Mouse (Mus musculus): ENCODE data around the gene Olfr1107. TPM values are rescaled to one million over a fixed set of nuclear protein-coding genes. Genes with fewer than 3 reads are reported as not detected.

Gene Olfr1107
- polyA plus RNA-seq (2015; fragmentation: Nextera tagmentation; extraction: Ambion mirVana), result not detected in 2 replicates

DNA sequence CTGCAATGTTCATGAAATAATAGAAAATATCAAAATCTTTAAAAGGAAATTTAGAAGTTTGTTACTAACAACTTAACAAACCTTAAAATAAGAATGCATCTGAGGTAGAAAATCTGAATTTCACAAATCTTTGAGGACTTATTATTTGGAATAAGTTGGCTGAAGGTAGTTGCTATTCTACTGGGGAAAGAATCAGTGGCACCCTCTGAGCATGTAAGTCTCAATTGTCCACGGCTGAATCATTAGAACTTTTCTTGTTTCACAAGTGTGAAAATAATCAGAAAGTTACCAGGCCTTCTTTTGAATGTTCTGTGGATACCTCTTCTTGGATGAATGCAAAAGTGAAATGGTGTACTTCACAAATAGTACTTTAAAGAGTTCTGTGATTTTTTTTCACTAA lies at the start of gene Olfr1107:
Gene Olfr1107, minus strand, starts transcription at position 101 of the 400 bp plus-strand sequence.
- H3K27me3 ChIP-seq, result no peaks in the 10 kb centered on the region
- no peaks in the 10 kb centered on the region for H3K9me3 ChIP-seq (replicated peaks)
- no peak within 1 kb of the TSS for H3K4me3 ChIP-seq (replicated peaks)
- no peak within 1 kb of the TSS for H3K27ac ChIP-seq (replicated peaks)
- no peak within 1 kb of the TSS for H3K9ac ChIP-seq
- no peaks in the 10 kb centered on the region for H3K36me3 ChIP-seq (replicated peaks)
- no peak within 1 kb of the TSS for H3K4me2 ChIP-seq
- no peak for ATAC-seq (ENCODE audit: insufficient read depth)
- no peaks in the 10 kb centered on the region for H3K4me1 ChIP-seq (replicated peaks)
- WGBS (ENCODE audit: insufficient replicate concordance), result 43% methylated on average over 1 of the region's 1 CpGs

DNA sequence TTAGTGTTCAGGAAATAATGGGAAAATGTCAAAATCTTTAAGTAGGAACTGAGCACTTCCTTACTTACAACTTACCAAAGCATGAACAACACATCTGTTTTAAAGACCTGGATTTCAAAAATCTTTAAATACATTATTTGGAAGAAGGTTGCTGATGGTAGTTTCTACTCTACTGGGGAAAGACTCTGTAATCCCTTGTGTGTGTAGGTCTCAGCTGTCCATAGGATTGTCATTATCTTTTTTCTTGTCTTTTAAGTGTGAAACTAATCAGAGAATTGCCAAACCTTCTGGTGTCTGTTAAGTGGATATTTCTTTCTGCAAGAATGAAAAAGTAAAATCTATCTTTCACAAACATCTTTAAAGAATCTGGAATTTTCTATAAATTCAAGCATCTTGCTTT lies 38.9 kb upstream of the Olfr1107 start, which contains the start of gene Olfr259:
Gene Olfr259, minus strand, starts transcription at position 101 of the 400 bp plus-strand sequence.
- Histone ChIP-seq H3K4me2 (no peak within 1 kb of the TSS), H3K27ac (replicated peaks) (no peak within 1 kb of the TSS), H3K27me3 (no peaks in the 10 kb centered on the region), H3K36me3 (replicated peaks) (no peaks in the 10 kb centered on the region), H3K9ac (no peak within 1 kb of the TSS), H3K4me1 (replicated peaks) (no peaks in the 10 kb centered on the region), H3K4me3 (replicated peaks) (no peak within 1 kb of the TSS), H3K9me3 (replicated peaks) (no peaks in the 10 kb centered on the region)
- no peak for ATAC-seq (ENCODE audit: insufficient read depth)

DNA sequence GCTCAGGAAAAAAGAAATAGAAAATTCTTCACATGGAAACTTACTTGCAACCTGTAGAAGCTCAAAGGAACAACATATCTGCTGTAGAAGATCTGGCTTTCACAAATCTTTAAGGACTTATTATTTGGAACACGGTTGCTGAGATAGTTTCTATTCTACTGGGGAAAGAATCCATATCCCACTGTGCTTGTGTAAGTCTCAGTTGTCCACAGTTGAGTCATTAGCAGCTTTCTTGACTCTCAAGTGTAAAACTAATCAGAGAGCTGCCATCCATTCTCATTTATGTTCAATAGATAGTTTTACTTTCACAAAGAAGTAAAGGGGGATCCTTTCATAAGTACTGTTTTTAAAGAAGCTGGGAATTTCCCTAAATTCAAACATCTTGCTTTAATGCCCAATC lies 20.3 kb upstream of the Olfr1107 start, which contains the start of gene Olfr1109:
Gene Olfr1109, minus strand, starts transcription at position 101 of the 400 bp plus-strand sequence.
- no peak within 1 kb of the TSS for H3K4me3 ChIP-seq (replicated peaks)
- H3K36me3 ChIP-seq (replicated peaks), result no peaks in the 10 kb centered on the region
- no peak for ATAC-seq (ENCODE audit: insufficient read depth)
- H3K4me1 ChIP-seq (replicated peaks), result no peaks in the 10 kb centered on the region
- H3K27me3 ChIP-seq, result no peaks in the 10 kb centered on the region
- no peaks in the 10 kb centered on the region for H3K9me3 ChIP-seq (replicated peaks)
- no peak within 1 kb of the TSS for H3K27ac ChIP-seq (replicated peaks)
- no peak within 1 kb of the TSS for H3K9ac ChIP-seq
- H3K4me2 ChIP-seq, result no peak within 1 kb of the TSS
- 44% methylated on average over 1 of the region's 1 CpGs for WGBS (ENCODE audit: insufficient replicate concordance)

DNA sequence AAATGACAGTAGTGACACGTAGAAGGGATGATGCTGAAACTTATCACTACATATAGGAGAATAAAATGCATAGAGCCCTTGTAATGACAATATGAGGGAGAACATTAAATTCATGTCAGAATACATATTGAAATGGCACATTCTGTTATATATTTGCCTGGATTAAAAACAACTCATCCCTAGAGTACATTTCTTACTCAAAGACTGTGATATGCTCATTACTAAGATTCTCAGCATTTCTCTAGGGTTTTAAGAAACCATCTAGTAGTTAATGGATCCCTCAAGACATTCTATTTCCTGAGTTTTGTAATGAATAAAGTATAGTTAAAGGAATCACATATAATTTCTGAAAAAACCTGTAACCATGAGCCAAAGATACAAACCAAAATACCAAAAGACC lies 23.4 kb downstream of the Olfr1107 start, which contains the start of gene Olfr1106:
Gene Olfr1106, minus strand, starts transcription at position 101 of the 400 bp plus-strand sequence.
- ATAC-seq (ENCODE audit: insufficient read depth), result no peak
- no peak within 1 kb of the TSS for H3K9ac ChIP-seq
- no peaks in the 10 kb centered on the region for H3K27me3 ChIP-seq
- H3K4me2 ChIP-seq, result no peak within 1 kb of the TSS
- H3K9me3 ChIP-seq (replicated peaks), result no peaks in the 10 kb centered on the region
- H3K36me3 ChIP-seq (replicated peaks), result no peaks in the 10 kb centered on the region
- no peak within 1 kb of the TSS for H3K27ac ChIP-seq (replicated peaks)
- 51% methylated on average over 1 of the region's 1 CpGs for WGBS (ENCODE audit: insufficient replicate concordance)
- no peak within 1 kb of the TSS for H3K4me3 ChIP-seq (replicated peaks)
- H3K4me1 ChIP-seq (replicated peaks), result no peaks in the 10 kb centered on the region

DNA sequence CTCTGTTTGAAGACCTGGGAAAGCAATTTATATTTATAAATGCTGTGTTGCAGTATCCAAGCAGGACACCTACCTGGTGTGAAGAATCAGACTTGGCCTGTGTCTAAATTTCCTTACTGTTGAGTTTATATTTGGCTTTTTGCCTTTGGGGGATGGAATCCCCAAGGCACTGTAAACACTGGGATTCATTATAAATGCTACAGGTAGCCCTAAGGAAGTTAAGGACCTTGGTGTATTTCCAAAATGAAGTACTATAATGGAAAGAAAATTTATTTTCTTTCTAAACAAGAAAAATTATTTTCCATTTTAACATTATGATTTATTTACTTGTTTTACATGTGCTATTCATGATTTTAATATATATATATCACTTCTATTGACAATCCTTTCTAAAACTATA lies 39.2 kb downstream of the Olfr1107 start, which contains the start of gene Olfr1105:
Gene Olfr1105, minus strand, starts transcription at position 101 of the 400 bp plus-strand sequence.
- Histone ChIP-seq H3K4me1 (replicated peaks) (no peaks in the 10 kb centered on the region), H3K36me3 (replicated peaks) (no peaks in the 10 kb centered on the region), H3K27ac (replicated peaks) (no peak within 1 kb of the TSS), H3K4me3 (replicated peaks) (no peak within 1 kb of the TSS), H3K9ac (no peak within 1 kb of the TSS), H3K27me3 (no peaks in the 10 kb centered on the region), H3K9me3 (replicated peaks) (no peaks in the 10 kb centered on the region), H3K4me2 (no peak within 1 kb of the TSS)
- ATAC-seq (ENCODE audit: insufficient read depth), result no peak

DNA sequence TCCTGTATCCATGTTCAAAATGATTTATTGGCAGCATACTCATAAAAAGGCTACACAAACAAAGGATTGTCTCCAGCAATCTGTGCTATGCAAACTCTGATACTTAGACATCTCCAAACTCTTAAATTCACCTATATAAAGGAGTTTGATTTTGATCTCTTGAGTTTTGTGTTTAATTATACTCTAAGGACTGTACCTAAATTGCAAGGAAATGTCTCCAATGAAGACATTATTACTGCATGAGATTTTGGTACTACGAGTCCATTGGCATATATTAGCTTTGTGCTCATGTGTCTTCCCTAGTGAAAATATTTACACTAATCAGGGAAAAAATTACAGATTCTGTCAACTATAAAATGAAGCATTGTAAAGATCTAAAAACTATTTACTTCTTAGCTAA lies 48.6 kb downstream of the Olfr1107 start, which contains the start of gene Olfr1104:
Gene Olfr1104, minus strand, starts transcription at position 101 of the 400 bp plus-strand sequence.
- H3K36me3 ChIP-seq (replicated peaks), result no peaks in the 10 kb centered on the region
- H3K9ac ChIP-seq, result no peak within 1 kb of the TSS
- no peaks in the 10 kb centered on the region for H3K9me3 ChIP-seq (replicated peaks)
- H3K4me2 ChIP-seq, result no peak within 1 kb of the TSS
- H3K4me3 ChIP-seq (replicated peaks), result no peak within 1 kb of the TSS
- H3K27ac ChIP-seq (replicated peaks), result no peak within 1 kb of the TSS
- WGBS (ENCODE audit: insufficient replicate concordance), result 57% methylated on average over 1 of the region's 1 CpGs
- ATAC-seq (ENCODE audit: insufficient read depth), result no peak
- H3K27me3 ChIP-seq, result no peaks in the 10 kb centered on the region
- H3K4me1 ChIP-seq (replicated peaks), result no peaks in the 10 kb centered on the region

Other genes with a start within 250 kb of the Olfr1107 start
- not detected in 2 replicates for gene Olfr1095, start 224.1 kb downstream of the Olfr1107 start, polyA plus RNA-seq (2015; fragmentation: Nextera tagmentation; extraction: Ambion mirVana)
- gene Gm13723, start 201.0 kb downstream of the Olfr1107 start, polyA plus RNA-seq (2015; fragmentation: Nextera tagmentation; extraction: Ambion mirVana), result not detected in 2 replicates
- gene Olfr1097, start 183.6 kb downstream of the Olfr1107 start, polyA plus RNA-seq (2015; fragmentation: Nextera tagmentation; extraction: Ambion mirVana), result not detected in 2 replicates
- gene Olfr1098, start 151.3 kb downstream of the Olfr1107 start, polyA plus RNA-seq (2015; fragmentation: Nextera tagmentation; extraction: Ambion mirVana), result not detected in 2 replicates
- not detected in 2 replicates for gene Olfr1099, start 115.1 kb downstream of the Olfr1107 start, polyA plus RNA-seq (2015; fragmentation: Nextera tagmentation; extraction: Ambion mirVana)
- gene Olfr1100, start 95.9 kb downstream of the Olfr1107 start, polyA plus RNA-seq (2015; fragmentation: Nextera tagmentation; extraction: Ambion mirVana), result not detected in 2 replicates
- not detected in 2 replicates for gene Olfr1101, start 84.6 kb downstream of the Olfr1107 start, polyA plus RNA-seq (2015; fragmentation: Nextera tagmentation; extraction: Ambion mirVana)
- gene Olfr1102, start 77.4 kb downstream of the Olfr1107 start, polyA plus RNA-seq (2015; fragmentation: Nextera tagmentation; extraction: Ambion mirVana), result not detected in 2 replicates
- gene Olfr1104, start 48.7 kb downstream of the Olfr1107 start, polyA plus RNA-seq (2015; fragmentation: Nextera tagmentation; extraction: Ambion mirVana), result not detected in 2 replicates
- gene Olfr1105, start 39.3 kb downstream of the Olfr1107 start, polyA plus RNA-seq (2015; fragmentation: Nextera tagmentation; extraction: Ambion mirVana), result not detected in 2 replicates
- not detected in 2 replicates for gene Olfr1106, start 23.5 kb downstream of the Olfr1107 start, polyA plus RNA-seq (2015; fragmentation: Nextera tagmentation; extraction: Ambion mirVana)
- not detected in 2 replicates for gene Olfr1109, start 20.2 kb upstream of the Olfr1107 start, polyA plus RNA-seq (2015; fragmentation: Nextera tagmentation; extraction: Ambion mirVana)
- not detected in 2 replicates for gene Olfr259, start 38.8 kb upstream of the Olfr1107 start, polyA plus RNA-seq (2015; fragmentation: Nextera tagmentation; extraction: Ambion mirVana)
- gene Olfr1110, start 64.5 kb upstream of the Olfr1107 start, polyA plus RNA-seq (2015; fragmentation: Nextera tagmentation; extraction: Ambion mirVana), result not detected in 2 replicates
- not detected in 2 replicates for gene Olfr1111, start 76.8 kb upstream of the Olfr1107 start, polyA plus RNA-seq (2015; fragmentation: Nextera tagmentation; extraction: Ambion mirVana)
- gene Olfr1112, start 112.0 kb upstream of the Olfr1107 start, polyA plus RNA-seq (2015; fragmentation: Nextera tagmentation; extraction: Ambion mirVana), result not detected in 2 replicates
- gene Olfr1113, start 133.2 kb upstream of the Olfr1107 start, polyA plus RNA-seq (2015; fragmentation: Nextera tagmentation; extraction: Ambion mirVana), result not detected in 2 replicates
- not detected in 2 replicates for gene Olfr1115, start 172.2 kb upstream of the Olfr1107 start, polyA plus RNA-seq (2015; fragmentation: Nextera tagmentation; extraction: Ambion mirVana)
- gene Olfr1116, start 191.7 kb upstream of the Olfr1107 start, polyA plus RNA-seq (2015; fragmentation: Nextera tagmentation; extraction: Ambion mirVana), result not detected in 2 replicates
- not detected in 2 replicates for gene Olfr1118, start 231.8 kb upstream of the Olfr1107 start, polyA plus RNA-seq (2015; fragmentation: Nextera tagmentation; extraction: Ambion mirVana)